Mouse (Mus musculus): ENCODE measurements around the gene Ccdc175.
A peak's percentile ranks its signal among the peaks of the same experiment; 100 is the strongest.

The Ccdc175 gene

DNA sequence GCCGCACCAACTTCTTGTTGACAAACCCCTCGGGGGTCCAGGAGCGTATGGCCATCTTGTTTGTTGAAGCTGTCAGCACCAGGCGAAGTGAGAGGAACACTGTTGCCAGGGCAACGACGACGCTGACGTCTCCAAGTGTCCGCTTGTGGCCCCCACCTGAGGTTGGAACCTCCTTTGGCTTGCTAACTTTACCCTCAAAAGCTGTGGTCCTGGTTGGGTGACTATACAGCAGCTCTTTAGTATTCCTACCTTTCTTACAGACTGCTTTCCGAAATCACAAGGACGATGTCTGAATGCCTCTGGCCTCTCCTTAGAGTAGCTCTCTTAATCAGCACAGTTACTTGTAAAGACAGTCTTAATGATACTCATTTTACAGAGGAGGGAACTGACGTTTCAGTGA, at the start of gene Ccdc175:
TSS of gene Ccdc175 (minus strand) at position 101 of the 400 bp plus-strand sequence.
- DNase-seq (ENCODE audit: low spot score): no peak

DNA sequence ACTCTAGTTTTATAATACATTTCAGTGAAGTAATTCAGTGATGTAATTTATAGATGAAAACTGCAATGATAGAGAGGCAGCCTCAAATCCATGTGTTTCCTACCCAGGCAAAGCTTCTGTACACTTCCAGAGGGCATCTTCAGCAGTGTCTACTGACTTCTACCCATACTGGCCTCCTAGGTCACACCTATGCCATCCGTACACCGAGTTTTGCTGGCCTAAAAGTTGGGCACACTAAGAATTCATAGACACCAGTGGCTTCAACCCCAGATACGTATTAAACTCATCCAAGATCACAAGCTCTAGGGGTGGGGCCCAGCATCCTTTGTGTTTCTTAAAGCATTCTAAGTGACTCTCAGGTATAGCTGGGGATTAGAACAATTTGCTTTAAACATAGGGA, 49.3 kb upstream of the Ccdc175 start:
- DNase-seq (ENCODE audit: low spot score): no peak

DNA sequence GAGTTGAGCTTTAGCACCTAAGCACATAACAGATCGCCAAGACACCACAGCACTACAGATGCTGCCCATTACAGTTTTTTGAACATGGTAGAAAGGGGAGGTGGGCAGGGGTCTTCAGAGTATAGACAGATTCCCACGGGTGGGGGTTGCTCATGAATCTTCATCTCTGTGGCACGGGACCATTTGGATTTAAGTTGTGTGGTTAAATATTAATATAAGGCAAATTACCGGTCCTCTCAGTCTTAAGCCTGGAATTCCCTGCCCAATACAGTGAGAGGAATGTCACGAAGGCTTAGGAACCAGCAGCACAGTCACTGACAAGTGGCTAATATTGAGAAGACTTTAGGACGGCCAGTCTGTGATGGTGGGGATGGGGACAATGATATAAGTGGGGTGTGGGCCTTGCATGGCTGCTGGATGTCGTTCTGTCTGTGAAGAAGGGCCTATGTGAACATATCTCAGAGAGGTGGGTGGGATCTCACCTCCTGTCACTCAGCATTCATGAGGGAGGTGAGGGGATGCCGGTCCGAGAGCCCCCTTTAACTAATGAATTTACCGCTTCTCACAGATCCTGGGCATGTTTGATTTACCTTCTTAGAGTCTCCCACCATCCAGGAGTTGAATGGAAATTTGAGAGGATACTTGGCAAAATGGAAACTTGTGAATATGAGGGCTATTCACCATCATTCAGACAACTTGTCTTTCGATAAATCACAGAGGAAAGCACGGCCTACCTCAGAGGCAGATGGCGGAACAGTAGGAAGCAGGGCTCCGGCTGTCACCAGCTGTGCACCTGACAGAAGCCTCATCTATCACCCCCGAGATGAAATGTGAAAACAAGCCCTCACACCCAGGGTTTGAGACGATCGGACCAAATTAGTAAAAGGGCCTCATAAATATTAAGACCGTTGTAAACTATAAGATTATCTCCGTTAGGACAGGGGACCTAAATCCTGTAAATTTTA, 48.3 kb upstream of the Ccdc175 start:
- DNase-seq (ENCODE audit: low spot score): no peak

DNA sequence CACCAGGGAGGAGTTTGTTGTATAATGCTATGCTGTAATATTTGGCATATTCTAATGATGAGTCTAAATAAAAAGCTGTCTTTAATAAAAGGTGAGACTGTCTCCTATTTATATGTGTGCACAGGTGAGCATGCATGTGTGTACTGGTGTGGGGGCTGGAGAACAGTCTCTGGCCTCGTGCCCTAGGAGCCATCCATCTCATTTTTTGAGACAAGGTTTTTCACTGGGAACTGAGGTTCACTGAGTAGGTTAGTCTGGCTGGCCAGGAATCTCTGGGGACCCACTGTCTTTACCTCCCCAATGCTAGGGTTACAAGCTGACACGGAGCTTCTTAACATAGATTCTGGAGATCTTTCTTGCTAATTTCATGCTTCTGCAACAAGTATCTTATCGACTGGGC, 47.3 kb upstream of the Ccdc175 start:
- no peak for DNase-seq (ENCODE audit: low spot score)

DNA sequence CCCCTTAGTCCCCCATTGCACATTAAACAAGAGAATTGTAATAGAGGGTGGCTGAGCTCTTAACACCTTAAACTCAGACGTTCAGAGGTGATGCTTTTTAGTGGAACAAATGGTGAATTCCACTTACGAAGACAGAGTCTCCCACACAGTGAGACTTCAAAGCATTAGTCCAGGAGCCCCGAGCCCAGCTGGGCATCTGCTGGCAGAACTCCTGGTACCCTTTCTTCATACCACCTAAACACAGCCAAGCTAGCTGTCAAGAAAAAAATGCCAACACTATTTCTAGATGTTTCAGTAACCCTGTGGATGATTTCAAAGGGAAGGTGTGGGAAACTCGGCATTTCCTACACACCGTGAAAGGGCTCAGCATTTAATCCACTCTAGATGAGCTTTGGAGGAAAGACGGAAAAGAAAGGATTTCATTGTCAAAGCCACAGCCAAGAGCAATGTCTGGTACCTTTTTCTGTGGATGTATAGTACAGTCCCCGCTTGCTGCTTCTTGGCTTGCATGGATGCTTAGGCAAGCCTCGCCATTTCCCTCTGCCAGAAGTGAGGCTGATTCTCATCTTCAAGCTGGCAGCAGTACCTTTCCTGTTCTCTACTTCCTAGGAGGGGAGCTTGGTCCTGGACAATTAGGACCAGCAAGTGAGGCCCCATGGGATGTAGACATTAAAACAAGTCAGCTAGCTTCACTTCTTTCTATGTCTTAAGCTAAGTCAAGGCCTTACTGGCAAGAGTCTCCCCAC, 44.8 kb upstream of the Ccdc175 start:
- no peak for DNase-seq (ENCODE audit: low spot score)

DNA sequence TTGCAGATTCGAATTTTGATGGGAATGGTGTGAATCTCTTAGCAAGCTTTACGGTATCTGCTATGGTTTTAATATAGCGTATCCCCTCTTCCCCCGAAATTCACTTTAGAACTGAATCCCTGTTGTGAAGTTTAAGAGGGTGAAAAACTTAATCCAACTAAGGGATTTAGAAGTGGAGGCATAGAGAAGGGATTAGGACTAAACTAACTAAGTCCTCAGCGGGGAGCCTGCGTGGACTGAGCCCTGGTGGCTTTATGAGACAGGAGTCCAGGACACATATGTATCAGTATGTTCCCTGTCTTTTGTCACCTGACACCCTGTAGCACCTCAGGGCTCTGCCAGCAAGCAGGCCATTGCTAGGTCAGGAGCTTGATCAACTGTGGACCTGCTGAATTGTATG, 42.9 kb upstream of the Ccdc175 start:
- no peak for DNase-seq (ENCODE audit: low spot score)

DNA sequence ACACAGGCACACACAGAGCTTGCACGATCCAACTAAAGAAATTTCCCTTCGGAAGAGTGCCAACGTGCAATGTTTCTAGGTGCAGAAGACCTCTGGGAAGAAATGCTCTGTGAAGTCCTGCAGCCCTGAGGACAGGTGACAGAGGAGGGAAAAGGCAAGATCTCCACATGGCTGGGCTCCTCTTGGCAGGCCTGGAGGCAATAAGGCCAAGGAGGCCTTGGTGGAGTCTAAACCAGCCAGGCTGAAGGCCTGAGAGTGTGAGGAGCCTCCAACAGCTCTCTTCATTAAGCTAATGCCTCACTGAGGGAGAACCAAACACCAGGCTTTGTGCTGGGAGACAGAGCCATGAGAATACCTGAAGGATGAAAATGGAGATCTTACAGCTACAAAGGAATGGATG, 40.5 kb upstream of the Ccdc175 start:
- no peak for DNase-seq (ENCODE audit: low spot score)

DNA sequence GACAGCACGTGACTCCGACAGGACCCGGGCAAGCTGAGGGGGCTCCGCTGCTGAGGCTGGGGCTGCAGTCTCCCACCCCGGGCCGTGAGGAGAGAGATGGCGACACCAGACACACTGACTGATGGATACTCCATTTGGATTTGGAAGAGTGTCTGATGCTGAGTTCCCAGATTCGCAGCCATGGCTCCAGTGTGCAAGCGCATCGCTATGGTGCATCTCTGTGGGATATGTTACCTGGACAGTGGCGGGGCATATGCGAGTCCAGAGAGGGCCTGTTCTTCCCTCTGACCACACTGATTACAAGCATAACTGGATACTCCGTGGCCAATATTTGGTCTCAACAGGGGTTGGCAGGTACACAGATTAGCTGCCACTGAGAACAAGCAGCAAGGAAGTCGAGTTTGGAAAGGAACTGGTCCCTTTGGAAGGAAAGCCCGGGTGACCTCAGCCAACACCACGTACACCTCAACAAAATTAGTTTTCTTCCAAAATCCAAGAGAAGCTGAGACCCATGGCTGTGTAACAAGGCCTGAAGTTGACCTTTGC, 38.8 kb upstream of the Ccdc175 start:
- no peak for DNase-seq (ENCODE audit: low spot score)

DNA sequence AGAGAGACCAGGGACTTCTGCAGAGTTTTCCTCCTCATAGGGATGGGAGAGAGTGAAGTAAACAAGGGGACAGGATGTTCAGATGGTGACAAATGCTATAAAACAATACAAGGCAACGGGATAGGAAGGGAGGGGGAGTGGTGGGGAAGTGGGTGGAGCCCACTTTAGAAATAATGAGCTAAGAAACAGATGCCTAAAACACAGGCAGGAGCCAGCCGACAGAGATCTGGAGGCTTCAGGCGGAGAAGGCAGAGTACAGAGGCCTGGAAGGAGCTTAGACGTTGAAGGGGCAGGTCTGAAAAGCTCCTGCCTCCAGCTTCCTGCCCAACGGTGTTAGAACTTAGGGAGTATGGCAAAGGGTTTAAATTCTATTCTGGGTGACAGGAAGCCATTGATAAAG, 28.7 kb upstream of the Ccdc175 start:
- no peak for DNase-seq (ENCODE audit: low spot score)

DNA sequence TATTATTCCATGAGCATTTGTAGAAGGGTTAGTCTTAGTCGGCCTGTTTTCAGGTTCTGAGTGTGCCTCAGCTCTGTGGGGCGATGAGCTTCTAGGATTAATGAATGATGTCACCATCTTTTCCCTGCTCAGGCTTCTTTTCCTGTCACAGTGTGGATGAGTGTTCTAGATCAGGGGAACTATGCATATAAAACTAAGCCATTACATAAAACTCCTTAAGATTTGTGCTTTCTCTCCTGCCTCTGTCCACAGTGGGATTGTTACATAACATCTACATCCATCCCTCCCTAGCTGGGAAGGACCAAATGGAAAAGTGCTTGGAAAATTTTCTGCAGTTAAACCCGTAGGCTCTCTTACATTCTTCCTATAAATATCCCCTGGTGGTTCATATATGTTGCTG, 16.0 kb upstream of the Ccdc175 start:
- DNase-seq (ENCODE audit: low spot score): no peak

DNA sequence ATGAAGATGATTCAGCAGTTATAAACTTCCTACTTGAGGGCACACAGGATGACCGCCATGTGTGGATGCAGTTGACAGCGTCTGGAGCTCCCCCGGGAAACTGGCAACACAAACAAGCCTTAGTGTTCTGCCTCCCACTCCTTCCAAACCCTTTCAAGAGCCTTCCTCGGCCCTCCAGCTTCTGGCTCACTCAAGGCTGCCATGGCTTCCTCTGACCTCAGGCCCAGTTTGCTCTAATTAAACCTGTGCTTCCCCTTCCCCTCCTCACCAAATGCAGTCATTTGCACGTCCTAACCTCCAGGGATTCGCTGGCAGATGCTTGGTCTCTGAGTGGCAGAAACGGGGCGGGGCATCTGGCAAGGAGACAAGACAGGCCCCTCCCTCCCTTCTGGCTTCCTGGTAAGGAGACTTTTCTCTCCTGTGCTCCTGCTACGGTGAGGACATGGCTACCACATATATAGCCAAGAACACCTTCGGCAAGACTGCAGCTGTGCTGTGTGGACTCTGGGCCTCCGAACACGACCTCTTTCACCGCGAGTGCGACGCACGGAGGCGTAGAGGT, 13.2 kb upstream of the Ccdc175 start:
- DNase-seq (ENCODE audit: low spot score): no peak

DNA sequence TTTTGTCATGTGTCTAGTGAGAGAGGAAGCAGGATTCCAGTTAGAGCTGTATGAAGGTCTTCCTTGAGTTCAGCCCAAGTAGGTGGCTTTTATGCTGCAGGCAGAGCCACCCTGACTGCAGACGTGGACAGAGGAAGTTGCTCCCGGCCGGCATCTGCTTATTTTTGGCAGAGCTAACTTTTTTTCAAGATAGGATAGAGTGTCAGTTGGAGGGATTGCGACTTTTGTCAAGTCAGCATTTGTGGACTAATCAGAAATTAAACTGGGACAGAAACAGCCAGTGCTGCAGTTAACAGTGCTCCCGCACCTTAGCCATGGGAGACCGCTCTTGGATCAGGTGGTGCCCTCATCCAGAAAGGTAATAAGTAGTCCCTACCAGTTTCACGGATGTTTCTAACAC, 12.6 kb upstream of the Ccdc175 start:
- DNase-seq (ENCODE audit: low spot score): no peak

DNA sequence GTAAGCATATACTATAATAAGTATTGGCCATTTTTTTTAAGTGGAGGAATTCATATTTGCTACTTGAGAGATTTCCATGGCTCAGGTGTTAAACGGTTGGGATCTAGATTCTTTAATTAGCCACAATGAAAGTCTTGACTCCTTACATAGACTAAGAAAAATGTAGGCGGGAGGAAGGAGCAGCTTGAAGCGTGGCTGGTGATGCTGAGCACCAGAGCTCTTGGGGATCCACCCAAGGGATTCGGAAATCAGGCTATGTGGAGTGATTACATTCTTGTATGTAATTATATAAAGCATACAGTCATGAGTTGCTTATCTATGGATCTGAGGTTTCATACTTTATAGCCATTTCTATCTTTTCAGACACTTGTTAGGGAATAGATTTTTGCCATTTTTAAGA, 5.3 kb downstream of the Ccdc175 start:
- no peak for DNase-seq (ENCODE audit: low spot score)

DNA sequence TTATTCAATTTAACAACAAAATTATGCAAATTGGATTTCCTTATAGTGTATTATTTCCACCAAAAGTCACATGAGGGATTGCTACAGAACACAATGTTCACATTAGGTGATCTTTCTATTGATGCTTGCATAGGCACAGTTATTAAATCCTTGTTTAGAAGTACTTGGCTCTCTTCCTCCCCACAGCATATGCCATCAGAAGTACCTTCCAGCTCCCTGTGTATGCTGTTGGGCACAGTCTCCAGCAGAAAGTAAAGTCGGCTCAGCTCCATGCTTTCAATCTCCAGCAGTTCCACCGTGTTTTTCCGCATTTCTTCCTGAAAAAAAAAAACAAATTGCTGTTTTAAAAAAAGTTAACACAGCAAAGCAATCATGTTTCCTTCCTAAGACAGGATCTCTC, 6.5 kb downstream of the Ccdc175 start:
- no peak for DNase-seq (ENCODE audit: low spot score)

DNA sequence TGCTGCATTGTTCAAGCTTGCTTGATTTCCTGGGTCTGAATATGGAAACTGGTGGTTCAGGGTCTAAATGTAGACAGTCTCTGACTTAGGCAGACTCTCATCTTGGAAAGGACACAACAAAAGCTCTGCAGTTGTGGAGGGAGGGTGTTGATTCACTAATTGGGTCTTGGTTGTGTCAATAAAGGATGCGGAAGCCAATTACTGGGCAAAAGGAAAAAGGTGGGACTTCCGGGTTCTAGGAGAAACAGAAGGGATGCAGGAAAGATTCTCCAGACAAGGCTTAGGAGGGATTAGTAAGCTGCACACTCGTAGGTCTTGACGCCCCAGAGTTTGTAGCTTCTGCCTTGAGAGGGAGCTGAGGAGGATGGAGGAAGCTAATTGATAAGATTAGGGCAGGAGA, 26.4 kb downstream of the Ccdc175 start:
- DNase-seq (ENCODE audit: low spot score): no peak

DNA sequence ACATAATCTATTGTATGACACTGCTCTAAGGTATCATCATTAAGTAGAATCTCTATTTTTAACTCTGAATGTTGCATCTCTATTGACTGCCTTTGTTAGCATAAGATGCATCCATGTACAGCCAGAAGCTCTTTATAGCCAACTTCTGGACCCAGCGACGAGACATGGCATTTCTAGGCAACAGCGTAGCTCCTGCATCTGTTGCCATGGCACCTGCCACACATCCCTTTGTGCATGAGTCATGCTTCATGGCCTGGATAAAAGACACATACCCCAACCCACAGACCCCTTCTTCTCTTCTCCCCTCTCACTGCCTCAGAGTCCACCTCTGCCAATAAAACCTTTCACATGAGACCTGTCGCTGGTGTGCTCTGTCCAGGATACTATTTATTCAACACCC, 34.0 kb downstream of the Ccdc175 start:
- DNase-seq (ENCODE audit: low spot score): no peak

DNA sequence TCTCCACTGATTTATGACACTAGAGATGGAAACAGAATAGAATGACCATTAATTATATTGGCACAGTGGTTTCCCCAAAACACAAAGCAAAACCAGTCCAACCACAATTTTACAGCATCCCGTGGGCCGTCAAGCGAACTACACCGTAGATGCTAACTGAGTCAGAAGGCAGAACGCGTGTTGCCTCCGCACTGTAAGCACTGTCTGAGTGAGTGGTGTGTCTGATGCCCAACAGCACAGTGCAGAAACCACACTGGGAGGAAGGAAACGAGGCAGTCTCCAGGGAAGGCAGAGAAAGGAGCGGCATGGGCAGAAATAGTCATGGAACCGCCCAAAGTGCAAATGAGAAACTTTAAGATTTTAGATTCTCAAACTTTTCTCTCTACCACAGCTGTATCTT, 55.6 kb downstream of the Ccdc175 start:
- no peak for DNase-seq (ENCODE audit: low spot score)

DNA sequence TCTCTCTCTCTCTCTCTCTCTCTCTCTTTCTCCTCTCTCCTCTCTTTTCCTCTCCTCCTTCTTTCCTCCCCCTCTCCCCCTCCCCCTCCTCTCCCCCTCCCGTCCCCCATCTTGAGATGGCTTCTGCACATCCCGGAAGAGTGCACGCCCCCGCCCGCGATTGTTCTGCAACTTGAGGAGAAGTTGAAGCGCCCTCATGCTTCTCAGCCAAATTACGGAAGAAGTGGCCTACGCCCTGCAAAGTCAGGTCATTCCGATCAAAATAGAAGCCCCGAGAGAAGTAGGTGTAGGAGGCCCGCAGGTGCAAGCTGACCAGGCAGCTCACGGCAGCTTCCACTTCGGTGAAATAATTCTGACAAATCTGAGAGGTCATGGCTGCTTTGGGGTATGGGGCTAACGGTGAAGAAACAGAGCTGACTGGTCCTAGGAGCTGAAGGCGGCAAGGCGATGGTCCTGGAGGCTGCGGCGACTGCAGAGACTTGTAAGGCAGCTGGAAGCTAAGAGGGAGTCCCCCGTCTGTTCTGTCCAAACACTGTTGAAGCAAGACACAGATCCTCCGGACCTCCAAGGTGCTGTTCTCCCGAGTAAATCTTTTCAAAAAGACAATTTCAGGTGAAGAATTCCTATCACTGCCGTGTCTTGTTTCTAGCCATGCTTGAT, 69.0 kb downstream of the Ccdc175 start:
- no peak for DNase-seq (ENCODE audit: low spot score)

DNA sequence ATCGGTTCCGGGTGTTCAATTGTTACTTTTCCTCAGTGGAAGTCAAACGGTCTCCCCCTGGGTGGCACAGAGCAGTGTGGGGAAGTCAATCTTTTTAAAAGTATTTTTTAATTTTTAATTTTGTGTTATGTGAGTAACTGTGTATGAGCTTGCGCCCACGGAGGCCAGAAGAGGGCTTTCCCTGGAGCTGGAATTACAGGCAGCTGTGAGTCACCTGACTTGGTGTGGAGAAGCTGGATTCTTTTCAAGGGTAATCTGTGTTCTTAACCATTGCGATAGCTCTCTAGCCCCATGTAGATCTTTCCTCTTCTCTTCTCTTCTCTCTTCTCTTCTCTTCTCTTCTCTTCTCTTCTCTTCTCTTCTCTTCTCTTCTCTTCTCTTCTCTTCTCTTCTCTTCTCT, 69.7 kb downstream of the Ccdc175 start:
- DNase-seq (ENCODE audit: low spot score): no peak

DNA sequence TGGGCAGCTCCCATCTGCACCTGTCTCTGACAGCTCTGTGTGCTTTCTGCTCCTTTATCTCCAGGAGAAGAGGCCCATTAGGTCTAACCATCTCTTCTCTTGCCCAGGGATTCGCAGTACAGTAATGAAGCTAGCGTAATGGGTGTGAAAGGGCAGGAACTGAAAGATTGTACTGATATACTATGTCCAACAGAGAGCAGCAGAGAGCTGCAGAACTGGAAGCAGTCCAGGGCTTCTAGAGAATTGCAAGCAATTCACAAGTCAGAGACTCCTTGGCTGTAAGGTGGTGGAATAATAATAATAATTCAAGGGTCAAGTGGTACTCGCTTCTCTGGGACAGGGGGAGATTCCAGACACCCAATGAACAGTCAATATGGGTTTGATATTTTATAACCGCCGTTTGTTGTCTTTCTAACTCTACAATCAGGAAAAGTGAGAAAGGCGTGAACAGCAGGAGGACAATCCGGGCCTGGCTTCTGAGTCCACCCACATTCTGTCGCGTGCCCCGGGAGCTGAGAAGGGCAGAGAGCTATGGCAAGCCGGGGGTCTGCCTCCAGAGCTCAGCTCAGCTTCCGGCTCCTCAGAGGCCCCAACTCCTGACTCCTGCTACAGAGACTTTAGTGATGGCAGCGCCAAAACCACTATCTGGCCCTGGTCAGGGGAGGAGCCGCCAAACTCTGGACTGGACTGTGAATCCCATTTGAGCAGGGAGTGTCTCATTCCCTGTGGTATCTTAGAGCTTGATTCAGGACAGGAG, 80.1 kb downstream of the Ccdc175 start:
- peak; percentile 90 for DNase-seq (ENCODE audit: low spot score)

DNA sequence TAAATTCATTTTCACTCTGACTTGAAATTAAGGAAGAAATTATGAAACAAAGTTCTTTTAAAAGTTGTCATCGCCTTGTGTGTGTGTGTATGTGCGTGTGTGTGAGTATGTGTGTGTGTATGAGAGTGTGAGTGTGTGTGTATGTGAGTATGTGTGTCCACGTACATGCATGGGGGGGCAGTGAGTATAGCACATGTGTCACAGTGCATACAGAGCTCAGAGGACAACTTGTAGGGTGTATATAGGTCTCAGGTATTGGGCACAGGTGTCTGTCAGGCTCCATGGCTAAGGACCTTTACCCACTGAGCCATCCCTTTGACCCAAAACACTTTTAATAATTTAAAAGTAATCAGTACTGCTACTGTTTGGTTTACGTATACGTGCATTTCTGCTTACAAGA, 80.8 kb downstream of the Ccdc175 start:
- DNase-seq (ENCODE audit: low spot score): no peak
